Mouse (Mus musculus): ENCODE measurements at regions not wholly inside any gene's neighbourhood (a gene's known extent, or its start where the extent isn't known, plus 50 kb on each side); places are given as distances from the start of the nearest gene placed in this dataset.

GRCm38 (mm10) chr4:53345346-53345745 is 94.9 kb upstream of the Slc44a1 start:
- DNase-seq (ENCODE audit: low read depth, low spot score) (no peak), ATAC-seq (no peak)
- in situ Hi-C loops (cut with MboI; ENCODE audit: low pct_unique_long_range_greater_than_20kb): no loop called here
- CTCF ChIA-PET: no interaction called here
- POLR2A ChIA-PET: no interaction called here
- no peaks in the 10 kb centered on the region for H3K27me3 ChIP-seq
- no peak for TF ChIP-seq CTCF (IDR thresholded peaks at IDR 0.05)

- ChIA-PET CTCF (no interaction called here), POLR2A (no interaction called here)
- no peak for DNase-seq (ENCODE audit: low read depth, low spot score)
- no peak for TF ChIP-seq CTCF (IDR thresholded peaks at IDR 0.05)
- in situ Hi-C loops (cut with MboI; ENCODE audit: low pct_unique_long_range_greater_than_20kb): no loop called here
- H3K27me3 ChIP-seq: no peaks in the 10 kb centered on the region
- ATAC-seq: no peak
Measured at GRCm38 (mm10) chr4:53344546-53344945, 95.7 kb upstream of the Slc44a1 start.

GRCm38 (mm10) chr4:53341181-53341580 is 99.0 kb upstream of the Slc44a1 start:
- no peak for TF ChIP-seq CTCF (IDR thresholded peaks at IDR 0.05)
- H3K27me3 ChIP-seq: no peaks in the 10 kb centered on the region
- ATAC-seq: no peak
- ChIA-PET POLR2A (no interaction called here), CTCF (no interaction called here)
- no peak for DNase-seq (ENCODE audit: low read depth, low spot score)
- in situ Hi-C loops (cut with MboI; ENCODE audit: low pct_unique_long_range_greater_than_20kb): no loop called here

GRCm38 (mm10) chr4:53340021-53340667 is 100.1 kb upstream of the Slc44a1 start:
- ChIA-PET POLR2A (no interaction called here), CTCF (interaction anchor here (0.7 to 1.5 kb wide), 3 partner anchors 21 to 112 kb away, joined by 3 to 5 read pairs (median 3); no protein-coding TSS in a partner anchor)
- in situ Hi-C loops (cut with MboI; ENCODE audit: low pct_unique_long_range_greater_than_20kb): no loop called here
- no peak for TF ChIP-seq CTCF (IDR thresholded peaks at IDR 0.05)
- DNase-seq (ENCODE audit: low read depth, low spot score) (no peak), ATAC-seq (no peak)
- H3K27me3 ChIP-seq: no peaks in the 10 kb centered on the region

GRCm38 (mm10) chr4:53339125-53340020 is 100.8 kb upstream of the Slc44a1 start:
- in situ Hi-C loops (cut with MboI; ENCODE audit: low pct_unique_long_range_greater_than_20kb): no loop called here
- ChIA-PET POLR2A (interaction anchor here (1.2 kb wide), 1 partner anchor 128 kb away, joined by 3 read pairs; no protein-coding TSS in a partner anchor), CTCF (interaction anchor here (0.7 to 1.5 kb wide), 3 partner anchors 20 to 111 kb away, joined by 3 to 5 read pairs (median 3); no protein-coding TSS in a partner anchor)
- H3K27me3 ChIP-seq: no peaks in the 10 kb centered on the region
- DNase-seq (ENCODE audit: low read depth, low spot score) (no peak), ATAC-seq (no peak)
- TF ChIP-seq CTCF (IDR thresholded peaks at IDR 0.05): no peak

GRCm38 (mm10) chr4:53338479-53338878 is 101.7 kb upstream of the Slc44a1 start:
- TF ChIP-seq CTCF (IDR thresholded peaks at IDR 0.05): no peak
- ChIA-PET POLR2A (interaction anchor here (1.2 kb wide), 1 partner anchor 127 kb away, joined by 3 read pairs; no protein-coding TSS in a partner anchor), CTCF (no interaction called here)
- in situ Hi-C loops (cut with MboI; ENCODE audit: low pct_unique_long_range_greater_than_20kb): no loop called here
- ATAC-seq (no peak), DNase-seq (ENCODE audit: low read depth, low spot score) (no peak)
- H3K27me3 ChIP-seq: no peaks in the 10 kb centered on the region

GRCm38 (mm10) chr4:53337784-53338183 is 102.4 kb upstream of the Slc44a1 start:
- CTCF ChIA-PET: no interaction called here
- in situ Hi-C loops (cut with MboI; ENCODE audit: low pct_unique_long_range_greater_than_20kb): no loop called here
- POLR2A ChIA-PET: interaction anchor here (1.2 kb wide), 1 partner anchor 126 kb away, joined by 3 read pairs; no protein-coding TSS in a partner anchor
- DNase-seq (ENCODE audit: low read depth, low spot score) (no peak), ATAC-seq (no peak)
- TF ChIP-seq CTCF (IDR thresholded peaks at IDR 0.05): no peak
- no peaks in the 10 kb centered on the region for H3K27me3 ChIP-seq

- TF ChIP-seq CTCF (IDR thresholded peaks at IDR 0.05): no peak
- POLR2A ChIA-PET: interaction anchor here (0.9 kb wide), 1 partner anchor 9 kb away, joined by 3 read pairs; no protein-coding TSS in a partner anchor
- ATAC-seq: no peak
Measured at GRCm38 (mm10) chr4:53327382-53328165, 112.6 kb upstream of the Slc44a1 start.

GRCm38 (mm10) chr4:53323838-53324237 is 116.4 kb upstream of the Slc44a1 start:
- ChIA-PET CTCF (interaction anchor here (1.0 to 1.3 kb wide), 2 partner anchors 10 to 13 kb away, joined by 3 to 4 read pairs; no protein-coding TSS in a partner anchor), POLR2A (interaction anchor here (0.6 kb wide), 1 partner anchor 12 kb away, joined by 3 read pairs; no protein-coding TSS in a partner anchor)
- DNase-seq (ENCODE audit: low read depth, low spot score) (no peak), ATAC-seq (no peak)
- in situ Hi-C loops (cut with MboI; ENCODE audit: low pct_unique_long_range_greater_than_20kb): no loop called here
- no peaks in the 10 kb centered on the region for H3K27me3 ChIP-seq
- TF ChIP-seq CTCF (IDR thresholded peaks at IDR 0.05): no peak

More at GRCm38 (mm10) chr4:53327382-53328165, 112.6 kb upstream of the Slc44a1 start:
- in situ Hi-C loops (cut with MboI; ENCODE audit: low pct_unique_long_range_greater_than_20kb): no loop called here
- no peaks in the 10 kb centered on the region for H3K27me3 ChIP-seq
- CTCF ChIA-PET: interaction anchor here (1.1 kb wide), 1 partner anchor 9 kb away, joined by 3 read pairs; no protein-coding TSS in a partner anchor
- DNase-seq (ENCODE audit: low read depth, low spot score): no peak

GRCm38 (mm10) chr4:53323195-53323594 is 117.0 kb upstream of the Slc44a1 start:
- TF ChIP-seq CTCF (IDR thresholded peaks at IDR 0.05): no peak
- ATAC-seq (no peak), DNase-seq (ENCODE audit: low read depth, low spot score) (peak; percentile 42)
- POLR2A ChIA-PET: interaction anchor here (0.6 kb wide), 1 partner anchor 12 kb away, joined by 3 read pairs; no protein-coding TSS in a partner anchor
- H3K27me3 ChIP-seq: no peaks in the 10 kb centered on the region
- CTCF ChIA-PET: interaction anchor here (0.9 to 1.3 kb wide), 2 partner anchors 12 to 13 kb away, joined by 3 read pairs; no protein-coding TSS in a partner anchor
- in situ Hi-C loops (cut with MboI; ENCODE audit: low pct_unique_long_range_greater_than_20kb): no loop called here
